Mouse (Mus musculus): ENCODE measurements at regions not wholly inside any gene's neighbourhood (a gene's known extent, or its start where the extent isn't known, plus 50 kb on each side); places are given as distances from the start of the nearest gene placed in this dataset.
A peak's percentile ranks its signal among the peaks of the same experiment; 100 is the strongest.

DNA sequence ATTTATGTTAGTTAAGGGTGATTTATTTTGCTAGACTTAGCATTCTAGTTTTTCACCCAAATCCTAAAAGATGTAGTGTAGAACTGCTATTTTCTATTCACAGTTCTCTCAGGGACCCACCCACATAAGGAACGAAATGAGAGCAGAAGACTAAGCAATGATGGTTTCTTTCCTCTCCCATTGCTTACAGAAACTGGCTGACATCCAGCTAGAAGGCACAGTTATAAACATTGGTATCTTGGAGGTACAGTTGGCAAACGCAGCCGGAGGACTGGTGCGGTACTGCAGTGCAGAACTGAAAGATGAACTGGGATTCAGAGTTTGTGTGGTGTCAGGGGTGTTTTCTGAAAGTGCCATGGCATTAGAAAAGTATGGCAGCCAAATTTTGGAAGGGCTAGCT is 132.1 kb upstream of the Lyplal1 start:
- intact Hi-C loops (cut with DNase I), result no loop called here

DNA sequence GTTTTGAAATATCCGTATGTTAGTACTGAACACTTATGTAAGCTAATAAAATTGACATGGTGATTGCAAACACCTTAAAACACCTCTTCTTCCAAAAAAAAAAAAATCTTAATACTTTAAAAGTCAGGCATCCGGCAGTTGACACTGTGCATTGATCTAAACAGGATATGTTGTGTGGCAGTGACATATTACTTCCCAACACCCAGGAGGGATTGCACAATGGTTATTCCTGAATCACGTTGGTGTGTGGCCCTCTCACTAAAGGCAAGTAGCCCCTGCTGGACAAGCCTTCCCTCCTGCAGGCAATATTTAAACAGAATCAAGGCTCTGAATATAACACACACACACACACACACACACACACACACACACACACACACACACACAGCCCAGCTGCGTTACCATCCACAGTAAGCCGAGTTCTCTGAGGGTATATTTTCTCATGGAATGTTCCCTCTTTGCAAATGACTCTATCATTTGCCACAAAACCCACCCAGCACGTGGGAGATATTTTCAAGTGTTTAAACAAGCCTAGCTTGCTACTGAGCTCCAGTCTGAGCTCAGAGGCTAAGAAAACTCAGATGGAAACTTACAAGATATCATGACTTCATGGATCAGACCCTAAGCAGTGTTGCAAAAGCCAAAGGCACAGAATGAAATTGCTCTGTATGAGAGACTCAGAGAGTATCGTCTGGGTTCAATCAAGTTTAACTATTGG is 128.8 kb upstream of the Lyplal1 start:
- no peak for DNase-seq
- intact Hi-C loops (cut with DNase I), result no loop called here

More for the DNA sequence above, 132.1 kb upstream of the Lyplal1 start:
- no peak for DNase-seq

DNA sequence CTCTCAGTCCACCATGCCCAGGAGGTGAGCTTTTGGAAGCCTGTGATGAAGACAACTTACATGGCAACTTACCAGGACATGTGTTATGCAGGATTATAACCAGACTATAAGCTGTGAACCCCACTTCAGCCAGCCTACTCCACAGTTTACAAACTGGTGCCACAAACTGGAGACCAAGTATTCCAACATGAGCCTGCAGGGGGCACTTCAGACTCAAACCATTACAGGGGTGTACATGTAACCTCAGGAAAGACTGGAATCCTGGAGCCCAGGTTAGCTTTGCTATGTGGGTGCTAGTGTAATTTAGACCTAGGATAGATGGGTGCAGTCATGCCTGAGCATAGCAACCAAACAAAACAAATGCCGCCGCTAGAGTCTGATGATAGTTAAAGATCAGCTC is 124.0 kb upstream of the Lyplal1 start:
- no peak for DNase-seq
- intact Hi-C loops (cut with DNase I), result no loop called here

DNA sequence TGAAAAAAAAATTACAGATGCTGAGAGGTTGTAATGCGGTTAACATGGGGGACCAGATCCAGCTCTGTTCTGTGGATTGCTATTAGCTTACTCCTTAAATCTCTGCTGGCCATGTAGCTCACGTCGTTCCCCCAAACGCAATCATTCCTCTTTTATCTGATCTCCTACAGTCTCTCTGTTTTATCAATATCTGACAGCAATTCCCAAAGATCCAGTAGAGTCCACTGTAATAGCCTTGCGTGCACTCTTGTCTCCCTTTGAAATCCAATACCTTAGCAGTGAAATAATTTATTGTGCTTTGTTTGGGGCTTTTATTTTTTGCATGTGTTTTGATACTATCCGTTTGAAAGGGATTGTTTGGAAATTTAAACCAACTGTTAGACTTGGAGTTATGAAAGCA is 120.4 kb upstream of the Lyplal1 start:
- no peak for DNase-seq
- intact Hi-C loops (cut with DNase I), result no loop called here

DNA sequence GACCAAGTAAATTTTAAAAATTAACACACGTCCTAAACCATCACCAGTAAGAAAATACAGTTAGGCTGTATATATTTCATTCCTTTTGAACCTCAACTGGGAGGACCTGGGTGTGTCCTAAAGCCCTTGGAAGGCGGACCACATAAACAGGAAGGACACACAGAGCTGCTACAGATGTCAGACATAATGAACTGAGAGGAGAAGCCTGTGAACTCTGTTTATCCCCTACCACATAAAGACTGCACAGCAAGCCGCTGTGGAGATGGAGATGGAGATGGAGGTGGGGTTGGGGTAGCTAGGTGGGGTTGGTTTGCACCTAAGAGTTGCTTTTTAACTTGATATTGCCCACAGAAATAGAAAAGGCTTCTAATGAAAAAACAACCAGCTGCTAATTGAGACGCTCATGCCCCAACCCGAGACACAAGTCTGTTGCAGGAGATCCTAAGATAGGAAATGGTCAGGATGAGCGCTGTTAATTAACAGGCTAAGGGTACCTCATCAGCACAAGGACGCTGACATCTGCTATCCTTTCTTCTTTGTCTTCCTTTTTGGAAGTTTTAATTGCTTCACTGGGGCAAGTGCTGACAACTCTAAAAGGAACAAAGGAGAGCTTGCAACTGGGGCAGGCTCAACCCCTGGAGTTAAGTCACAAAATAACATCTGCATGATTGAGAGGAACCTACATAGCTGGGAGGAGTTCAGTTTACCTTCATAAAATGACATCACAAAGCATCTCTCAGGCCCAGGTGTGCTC is 119.3 kb upstream of the Lyplal1 start:
- intact Hi-C loops (cut with DNase I), result no loop called here
- DNase-seq, result no peak

DNA sequence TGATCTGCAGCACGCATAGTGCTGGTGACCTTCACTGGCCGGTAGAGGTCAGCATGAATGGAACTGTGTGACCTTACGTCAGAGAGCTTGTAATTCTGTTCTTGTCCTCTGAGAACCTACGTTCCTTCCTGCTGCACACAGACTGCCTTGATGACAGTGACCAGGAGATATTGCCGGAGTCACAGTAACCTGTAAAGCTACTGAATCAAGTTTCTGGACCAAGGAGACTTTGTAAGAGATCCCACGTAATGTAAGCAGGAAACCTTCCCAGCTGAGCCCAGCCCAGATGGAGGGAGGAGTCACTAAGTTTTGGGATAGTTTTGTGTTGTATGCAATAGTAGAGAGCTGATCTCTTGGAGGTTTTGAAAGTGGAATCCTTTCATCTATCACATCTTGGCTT is 117.4 kb upstream of the Lyplal1 start:
- intact Hi-C loops (cut with DNase I), result no loop called here

DNA sequence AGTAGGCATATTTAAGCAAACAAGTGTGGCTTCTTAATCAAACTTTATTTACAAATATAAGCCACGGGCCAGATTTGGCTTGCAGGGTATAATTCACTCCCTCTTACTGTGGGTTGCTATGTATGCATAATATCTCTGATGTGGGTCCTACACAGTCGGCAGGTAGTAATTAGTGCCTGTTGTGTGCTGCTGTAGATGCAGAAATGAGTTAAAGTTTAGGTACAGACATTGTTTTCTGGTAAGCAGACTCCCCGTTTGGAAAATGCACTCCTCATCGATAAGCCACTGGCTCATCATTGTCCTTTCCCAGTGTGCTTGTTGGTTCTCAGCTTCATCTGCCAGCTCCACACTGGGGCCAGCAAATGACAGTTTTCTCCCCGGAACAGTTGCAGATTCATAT is 113.4 kb upstream of the Lyplal1 start:
- intact Hi-C loops (cut with DNase I), result no loop called here
- DNase-seq, result no peak

More for the DNA sequence above, 117.4 kb upstream of the Lyplal1 start:
- DNase-seq, result no peak

DNA sequence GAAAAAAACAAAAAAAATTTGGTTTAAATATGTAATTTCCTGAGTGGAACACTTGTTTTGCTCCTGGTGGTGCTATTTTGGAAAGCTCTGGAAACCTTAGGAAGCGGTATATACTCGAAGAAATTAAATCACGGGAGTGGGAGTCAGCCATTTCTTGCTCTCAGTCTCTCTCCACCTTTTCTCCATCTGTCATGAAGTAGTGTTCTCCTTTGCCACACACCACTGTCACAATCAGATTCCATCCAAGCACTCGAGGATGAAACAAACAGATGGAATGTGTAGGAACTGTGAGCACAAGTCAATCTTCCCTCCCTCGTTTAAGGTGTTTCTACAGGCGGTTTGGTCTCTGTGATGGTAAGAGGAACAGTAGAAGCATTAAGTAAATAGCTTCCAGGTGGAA is 112.7 kb upstream of the Lyplal1 start:
- intact Hi-C loops (cut with DNase I), result no loop called here
- no peak for DNase-seq

DNA sequence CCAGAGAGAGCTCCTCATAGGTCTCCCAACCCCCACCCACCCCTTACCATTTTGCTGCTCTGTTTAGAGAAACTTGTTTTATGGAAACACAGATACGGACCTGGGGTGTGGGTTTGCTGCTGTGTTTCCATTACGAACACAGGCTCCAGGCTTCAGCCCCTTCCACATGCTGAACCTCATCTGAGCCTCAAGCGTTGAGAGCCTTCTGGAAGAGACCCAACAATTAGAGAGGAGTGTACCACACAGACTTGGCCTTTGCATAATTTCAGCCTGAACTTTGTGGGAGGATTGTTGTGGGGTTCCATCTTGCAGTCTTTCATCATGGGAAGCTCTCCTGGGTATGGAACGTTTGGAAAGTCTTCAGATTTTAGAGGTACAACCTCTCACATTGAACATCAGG is 111.3 kb upstream of the Lyplal1 start:
- intact Hi-C loops (cut with DNase I), result no loop called here
- no peak for DNase-seq

DNA sequence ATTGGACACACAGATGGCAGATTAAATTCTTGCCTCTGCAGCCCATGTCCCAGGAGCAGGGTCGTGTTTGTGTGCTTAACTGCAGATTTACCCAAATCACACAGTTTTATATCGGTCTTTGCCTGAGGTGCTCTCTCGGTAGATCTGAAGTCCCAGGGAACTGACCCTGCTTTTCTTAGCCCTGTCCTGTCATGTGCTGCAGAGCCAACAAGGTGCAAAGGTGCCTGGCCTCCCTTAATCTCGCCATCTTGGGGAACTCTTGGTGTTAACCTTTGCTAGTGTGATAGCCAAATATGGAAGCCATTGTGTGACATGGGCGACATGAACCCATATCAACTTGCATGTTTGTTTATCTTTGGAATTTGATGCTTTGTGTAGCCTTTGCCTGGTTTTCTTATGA is 107.1 kb upstream of the Lyplal1 start:
- intact Hi-C loops (cut with DNase I), result no loop called here
- no peak for DNase-seq

DNA sequence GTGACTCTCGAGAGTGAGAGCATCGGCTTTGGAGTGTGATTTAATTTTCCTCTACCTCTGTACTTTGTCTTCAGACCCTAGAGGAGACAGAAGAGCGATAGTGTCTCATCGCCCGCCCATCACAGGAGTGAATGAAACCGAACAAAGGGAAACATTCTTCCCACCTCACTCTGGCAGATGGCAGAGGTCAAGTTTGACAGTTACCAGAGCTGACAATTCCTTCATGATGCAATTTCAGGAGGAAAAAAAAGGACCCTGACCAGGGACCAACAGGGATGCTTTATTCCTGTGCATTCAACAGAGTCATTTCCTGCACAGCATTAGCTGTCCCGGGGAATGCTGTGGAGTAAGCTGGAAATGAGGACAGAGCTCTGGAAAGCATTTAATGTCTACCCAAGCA is 106.3 kb upstream of the Lyplal1 start:
- intact Hi-C loops (cut with DNase I), result no loop called here
- DNase-seq, result no peak

DNA sequence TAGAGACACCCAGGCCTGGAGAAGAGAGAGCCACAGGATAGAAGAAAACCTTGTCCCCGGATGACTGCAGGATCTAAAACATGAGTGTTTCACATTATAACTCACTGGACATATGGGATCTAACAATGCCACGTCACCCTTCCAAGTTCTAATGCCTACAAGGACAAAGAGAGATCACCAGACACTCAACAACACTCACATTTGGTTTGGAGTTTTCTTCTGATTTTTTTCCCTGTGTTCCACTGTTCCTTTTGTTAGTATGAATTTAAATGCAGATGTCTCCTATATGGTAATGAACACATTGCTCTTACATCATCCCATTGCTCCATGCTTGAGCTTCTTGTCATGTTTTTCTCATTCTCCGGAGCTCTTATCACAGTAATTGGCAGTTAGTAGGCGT is 101.9 kb upstream of the Lyplal1 start:
- intact Hi-C loops (cut with DNase I), result no loop called here
- DNase-seq, result no peak

DNA sequence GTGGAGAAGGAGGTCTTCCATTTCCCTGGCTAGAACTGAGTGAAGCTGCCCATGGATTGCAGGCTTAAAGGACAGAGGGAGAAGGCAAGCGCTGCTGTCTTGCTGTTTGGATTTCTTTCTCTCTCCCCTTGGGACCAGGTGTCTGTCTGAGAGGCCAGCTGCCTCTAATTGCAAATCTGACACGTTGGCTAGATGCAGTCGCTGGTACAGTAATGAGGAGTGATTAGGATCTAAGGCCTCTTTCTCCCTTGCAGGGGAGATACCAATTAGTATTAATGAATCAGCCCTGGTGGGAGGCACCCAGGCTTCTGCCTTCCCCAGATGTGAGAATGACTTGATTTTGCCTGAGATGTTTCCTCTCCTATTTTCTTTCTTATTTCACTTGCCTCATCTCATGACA is 100.1 kb upstream of the Lyplal1 start:
- DNase-seq, result peak; percentile 6
- intact Hi-C loops (cut with DNase I), result no loop called here

DNA sequence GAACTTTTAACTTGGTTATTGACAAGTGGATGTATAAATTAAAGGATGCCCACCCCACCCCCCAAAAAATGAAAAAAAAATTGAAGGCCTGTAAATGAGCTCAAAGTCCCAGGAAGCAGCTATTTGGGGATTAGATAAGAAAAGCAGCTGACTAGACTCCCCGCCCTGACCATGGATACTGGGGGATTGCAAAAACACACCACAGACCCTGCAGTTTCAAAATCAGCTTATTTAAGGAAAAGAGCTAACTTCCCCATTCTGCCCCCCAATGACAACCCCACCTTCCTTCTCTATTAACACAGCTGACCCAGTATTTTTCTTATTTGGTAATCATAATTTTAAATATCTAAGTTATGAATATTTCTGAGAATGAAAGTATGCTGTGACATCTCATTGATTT is 87.0 kb upstream of the Lyplal1 start:
- no peak for DNase-seq
- intact Hi-C loops (cut with DNase I), result no loop called here

DNA sequence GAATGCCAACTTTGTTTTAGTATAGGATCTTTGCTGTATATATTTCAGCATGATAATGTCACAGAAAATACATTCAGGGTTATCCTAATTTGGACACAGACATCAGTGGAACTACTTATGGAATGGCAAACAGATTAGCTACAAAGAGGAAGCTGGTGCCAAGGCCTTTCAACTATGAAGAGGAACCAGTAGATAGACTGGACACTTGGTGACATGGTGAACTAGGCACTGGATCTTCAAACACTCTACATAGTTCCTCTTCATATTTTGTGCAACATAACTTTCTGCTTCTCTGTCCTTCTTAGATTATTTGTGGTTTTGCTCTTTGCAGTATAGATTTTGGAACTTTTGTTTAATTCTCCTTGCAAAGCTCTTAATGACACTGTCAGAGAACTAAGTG is 85.4 kb upstream of the Lyplal1 start:
- intact Hi-C loops (cut with DNase I), result no loop called here
- DNase-seq, result no peak

DNA sequence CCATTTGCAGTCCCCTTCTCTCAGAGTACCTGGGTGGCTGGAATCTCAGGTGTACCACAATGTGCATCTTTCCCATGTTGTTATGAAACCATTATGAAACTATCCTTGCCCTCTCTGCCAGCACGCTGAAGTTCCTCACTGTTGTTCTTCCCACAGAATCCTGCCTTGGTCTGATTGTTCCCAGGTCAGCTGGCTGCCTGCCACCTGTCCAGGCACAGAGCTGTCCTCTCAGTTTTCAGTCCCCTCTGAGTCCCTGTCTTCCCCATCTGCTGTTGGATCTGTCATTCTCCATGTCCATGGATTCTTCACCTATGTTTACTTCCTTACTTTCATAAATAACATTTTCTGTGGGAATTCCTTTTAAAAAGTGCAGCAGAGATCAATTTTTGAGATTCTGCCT is 81.3 kb upstream of the Lyplal1 start:
- intact Hi-C loops (cut with DNase I), result no loop called here
- peak; percentile 51 for DNase-seq

DNA sequence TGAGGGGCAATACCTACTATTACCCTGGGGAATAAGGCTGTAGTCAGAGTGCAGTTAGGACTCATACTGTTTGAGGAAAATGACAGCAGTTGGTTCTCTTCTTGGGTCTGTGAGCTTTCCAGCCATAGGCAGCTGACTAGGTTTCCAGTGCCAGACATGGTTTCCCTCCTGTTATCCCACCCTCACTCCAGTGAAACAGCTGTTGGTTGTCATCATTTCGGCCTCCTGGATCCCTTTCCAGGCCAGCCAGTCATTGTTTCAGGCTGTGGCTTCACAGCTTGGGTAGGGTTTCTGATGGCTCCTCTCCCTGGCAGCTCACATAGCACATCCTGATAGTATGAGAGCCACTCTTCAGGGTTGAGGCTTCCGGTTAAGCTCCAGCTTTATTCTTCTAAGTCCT is 79.9 kb upstream of the Lyplal1 start:
- DNase-seq, result peak; percentile 28
- intact Hi-C loops (cut with DNase I), result no loop called here

DNA sequence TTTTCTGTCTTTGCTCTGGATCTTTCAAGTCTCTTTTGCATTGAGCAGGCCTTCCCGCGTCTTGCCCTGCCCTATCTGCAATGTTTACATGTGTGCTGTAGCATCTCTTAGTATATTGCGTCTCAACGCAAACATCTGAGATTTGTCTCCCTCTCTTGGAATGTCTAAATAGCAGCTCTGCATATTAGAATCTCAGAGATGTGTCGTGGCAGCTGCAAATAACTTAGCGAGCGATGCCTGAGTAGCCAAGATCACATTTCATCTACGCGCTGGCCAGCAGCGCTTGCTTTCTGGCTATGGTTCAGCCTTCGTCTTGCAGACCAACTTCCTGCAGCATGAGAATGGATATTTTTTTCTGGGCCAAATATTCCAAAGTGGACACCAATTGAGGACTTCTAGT is 72.3 kb upstream of the Lyplal1 start:
- intact Hi-C loops (cut with DNase I), result no loop called here
- DNase-seq, result peak; percentile 9

DNA sequence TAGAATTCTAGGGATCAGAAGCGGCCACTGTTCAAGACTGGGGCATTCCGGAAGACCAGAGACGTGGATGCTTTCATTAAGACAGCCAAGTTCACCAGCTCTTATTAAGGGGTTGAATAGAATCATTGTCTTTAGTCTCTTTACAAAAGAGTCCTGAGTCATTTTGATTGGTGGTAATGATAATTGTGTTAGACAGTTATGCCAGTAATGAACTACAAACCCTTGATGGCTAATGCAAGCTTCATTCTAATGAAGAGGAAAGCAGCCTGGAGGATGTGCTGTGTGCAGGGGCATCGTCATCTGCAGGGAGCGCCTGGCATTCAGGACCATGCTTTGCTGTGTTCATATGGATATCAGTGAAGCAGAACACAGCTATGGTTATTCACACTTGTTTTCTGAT is 70.3 kb upstream of the Lyplal1 start:
- DNase-seq, result no peak
- intact Hi-C loops (cut with DNase I), result no loop called here

DNA sequence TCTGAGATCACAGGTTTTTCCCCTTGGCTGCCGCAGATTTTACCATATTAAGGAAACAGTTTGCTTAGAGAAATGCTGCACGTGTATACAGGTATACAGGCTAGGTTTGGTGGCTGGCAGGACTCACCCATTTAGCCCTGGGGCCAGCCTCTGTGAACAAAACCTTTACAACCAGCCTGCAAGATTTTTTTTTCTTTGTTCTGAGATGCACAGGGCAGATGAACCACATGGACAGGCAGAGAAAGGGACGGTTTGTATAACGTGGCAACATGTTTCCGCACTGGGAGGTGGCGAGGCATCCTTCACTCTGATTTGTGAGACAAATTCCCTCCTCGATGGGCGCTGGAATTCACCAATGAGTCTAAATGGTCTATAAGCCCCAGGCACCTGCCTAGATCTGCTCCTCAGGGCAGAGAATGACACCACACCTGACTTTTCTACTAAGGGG is 66.1 kb upstream of the Lyplal1 start:
- intact Hi-C loops (cut with DNase I), result loop anchor here (5.0 kb wide), 1 partner anchor 529 kb away; no protein-coding TSS in a partner anchor
- peak; percentile 10 for DNase-seq

DNA sequence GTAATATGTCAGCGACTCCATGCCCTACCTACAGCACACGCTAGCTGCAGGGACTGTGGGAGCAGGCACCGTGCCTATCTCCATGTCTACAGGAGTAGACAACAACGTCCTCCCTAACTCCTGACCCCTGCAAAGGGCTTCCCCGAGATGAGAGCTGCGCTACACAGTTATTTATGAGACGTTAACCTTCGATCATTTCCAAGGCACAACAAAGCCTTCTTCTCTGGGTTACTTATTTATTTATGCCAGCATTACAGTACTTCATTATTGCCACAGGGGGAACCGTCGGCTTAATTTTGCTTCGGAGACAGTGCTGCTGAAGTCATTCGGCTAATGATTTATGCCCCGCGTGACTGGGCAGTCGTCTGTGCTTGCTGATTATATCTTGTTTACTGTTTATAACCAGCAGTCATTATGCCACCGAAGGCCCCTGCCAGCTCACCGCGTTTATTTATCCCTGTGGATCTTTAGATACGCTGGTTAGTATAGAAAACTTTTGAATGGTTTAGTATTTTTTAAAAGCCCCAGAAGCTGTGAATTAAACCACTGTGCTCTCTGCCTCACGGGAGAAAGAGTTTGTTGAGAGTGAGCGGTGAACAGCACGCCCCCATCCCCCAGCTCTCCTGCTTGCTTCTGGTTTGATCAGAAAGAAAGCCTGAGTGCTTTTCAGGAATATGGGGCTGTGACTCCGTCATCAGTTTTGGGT is 65.5 kb upstream of the Lyplal1 start:
- peak; percentile 77 for DNase-seq
- intact Hi-C loops (cut with DNase I), result loop anchor here (5.0 kb wide), 1 partner anchor 530 kb away; no protein-coding TSS in a partner anchor

DNA sequence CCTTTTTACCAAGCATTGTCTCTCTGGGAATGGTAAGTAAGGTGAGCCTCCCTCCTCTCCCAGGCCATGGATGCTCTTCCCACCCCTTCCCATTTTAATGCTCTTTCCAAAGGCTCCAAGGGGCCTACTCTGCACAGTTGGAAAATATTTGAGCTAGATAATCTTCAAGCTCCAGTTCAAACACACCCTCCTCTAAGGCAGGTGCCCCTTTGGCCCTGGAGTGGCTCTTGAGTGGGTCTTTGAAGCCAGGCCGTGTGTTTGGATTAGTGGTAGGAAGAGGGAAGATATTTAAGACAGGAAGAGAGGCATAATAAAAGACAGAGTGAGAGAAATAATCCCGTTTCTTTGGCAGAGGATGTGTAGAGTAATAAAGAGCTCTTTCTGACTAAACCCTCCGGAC is 59.9 kb upstream of the Lyplal1 start:
- DNase-seq, result no peak
- intact Hi-C loops (cut with DNase I), result no loop called here

All from left cerebral cortex, postnatal 4 days (tissue).